Mouse (Mus musculus) frontal cortex, postnatal 25 days (tissue): ENCODE measurements around the gene Gpr82.

ENCODE experiments used
- DNase-seq, 2 experiments: peaks; one replicate each; pipeline ENCODE4 v3.0.0; 2022; ENCODE audit warnings: low spot score in 2 of 2

The Gpr82 gene

DNA sequence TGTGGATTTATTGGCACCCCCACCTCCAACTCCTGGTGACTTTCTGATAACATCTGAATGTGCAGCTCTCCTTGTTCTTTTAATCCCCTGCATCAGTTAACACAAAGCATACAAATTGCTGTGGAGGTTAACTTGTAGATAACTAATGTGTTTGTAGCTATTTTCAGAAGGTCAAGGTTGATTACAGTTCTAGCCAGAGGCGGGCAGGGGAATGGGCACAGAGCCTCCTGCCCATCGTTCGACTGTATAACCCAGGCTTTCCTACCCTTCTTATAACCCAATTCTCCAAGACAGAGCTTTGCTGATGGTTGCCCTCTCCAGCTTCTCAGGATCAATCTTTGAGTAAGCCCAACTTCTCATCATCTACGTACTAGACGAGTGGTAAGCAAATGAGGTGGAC, at the start of gene Gpr82:
Gpr82 (plus strand) TSS at position 301 of the 400 bp plus-strand sequence.
- DNase-seq, result no peak

GRCm38 (mm10) chrX:13612115-13612514, 49.0 kb upstream of the Gpr82 start:
- DNase-seq, result no peak

GRCm38 (mm10) chrX:13616726-13617125, 44.4 kb upstream of the Gpr82 start:
- no peak for DNase-seq

- DNase-seq, result no peak
Observed at GRCm38 (mm10) chrX:13617294-13617693, 43.9 kb upstream of the Gpr82 start.

DNA sequence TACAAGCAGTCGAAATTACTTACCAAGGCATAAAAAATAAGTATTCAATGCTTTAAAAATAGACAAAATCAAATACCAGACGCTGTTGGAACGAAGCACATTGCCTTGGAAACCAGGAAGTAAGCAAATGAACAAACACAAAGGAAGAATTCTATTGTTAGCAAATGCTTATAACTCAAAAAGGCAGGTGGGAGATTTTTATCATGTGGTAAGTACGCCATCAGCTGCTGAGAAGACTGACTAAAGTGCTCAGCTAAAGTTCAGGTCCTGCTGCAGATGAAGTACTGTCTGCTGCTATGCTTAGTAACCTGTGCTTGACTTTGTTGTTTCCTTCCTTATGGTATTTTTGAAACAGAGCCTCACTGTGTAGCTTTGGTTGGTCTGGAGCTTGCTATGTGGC, 42.7 kb upstream of the Gpr82 start:
- DNase-seq, result no peak

- no peak for DNase-seq
Observed at GRCm38 (mm10) chrX:13621473-13621872, 39.7 kb upstream of the Gpr82 start.

- no peak for DNase-seq
Observed at GRCm38 (mm10) chrX:13622654-13623053, 38.5 kb upstream of the Gpr82 start.

GRCm38 (mm10) chrX:13631599-13632283, 29.4 kb upstream of the Gpr82 start, which contains the start of gene Gpr34:
Gene Gpr34, plus strand, starts transcription at chrX:13632089.
- no peak for DNase-seq

DNA sequence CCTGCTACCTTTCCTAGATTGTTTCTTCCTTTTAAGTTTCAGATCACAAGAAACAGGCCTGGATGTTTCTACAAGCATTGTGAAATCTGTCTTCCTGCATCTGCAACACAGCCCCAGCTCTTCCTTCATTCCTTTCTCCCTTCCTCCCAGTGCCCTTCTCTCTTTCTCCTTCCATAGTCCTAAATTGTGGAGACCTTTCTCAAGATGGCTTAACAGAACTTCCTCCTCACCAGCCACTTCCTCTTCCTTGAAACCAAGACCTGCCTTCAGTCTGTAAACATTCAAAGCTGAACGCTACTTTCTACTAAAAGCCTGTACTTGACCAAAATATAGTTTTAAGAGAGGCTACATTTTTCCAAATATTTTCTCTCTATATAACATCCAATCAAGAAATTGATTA, 24.8 kb upstream of the Gpr82 start:
- no peak for DNase-seq

GRCm38 (mm10) chrX:13638894-13639293, 22.3 kb upstream of the Gpr82 start:
- no peak for DNase-seq

- DNase-seq, result no peak
Observed at GRCm38 (mm10) chrX:13651889-13652288, 9.3 kb upstream of the Gpr82 start.

DNA sequence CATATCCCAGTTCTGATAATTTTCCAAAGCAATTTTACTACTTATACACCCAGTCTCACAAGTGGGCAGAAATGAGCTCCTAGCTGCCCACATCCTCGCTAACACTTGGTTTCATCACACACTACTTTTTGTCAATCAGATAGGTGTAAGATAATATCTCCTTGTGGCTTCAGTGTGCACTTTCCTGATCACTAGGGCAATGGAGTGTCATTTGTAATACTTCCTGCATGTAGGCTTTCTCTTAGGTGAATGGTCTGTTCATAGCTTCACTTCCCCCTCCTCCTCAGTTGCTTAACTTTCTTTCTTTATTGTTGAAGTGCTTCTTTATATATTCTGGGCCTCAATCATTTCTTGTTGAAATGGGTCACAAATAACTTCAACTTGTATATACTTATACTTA, 8.9 kb upstream of the Gpr82 start:
- no peak for DNase-seq

- no peak for DNase-seq
Observed at GRCm38 (mm10) chrX:13655005-13655421, 6.2 kb upstream of the Gpr82 start.

- DNase-seq, result no peak
Observed at GRCm38 (mm10) chrX:13655906-13656305, 5.3 kb upstream of the Gpr82 start.

DNA sequence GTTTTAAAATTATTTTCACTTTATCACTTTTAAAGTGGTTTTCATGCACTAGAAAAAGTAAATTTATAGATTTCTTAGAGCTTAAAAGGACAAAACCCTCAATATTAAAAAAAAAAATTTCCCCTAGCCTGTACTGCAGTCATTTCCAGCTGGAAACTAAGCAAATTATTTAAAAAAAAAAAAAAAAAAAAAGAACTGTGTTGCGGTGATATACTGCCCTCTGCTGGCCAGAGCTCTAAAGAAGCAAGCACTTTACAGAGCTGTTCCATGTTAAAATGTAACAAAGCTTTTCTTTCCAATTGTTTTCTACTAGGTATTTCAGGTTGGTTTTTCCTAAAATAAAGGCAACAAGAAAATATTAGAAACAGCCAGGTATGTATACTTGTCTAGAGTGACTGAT, 4.4 kb upstream of the Gpr82 start:
- no peak for DNase-seq

- DNase-seq, result no peak
Observed at GRCm38 (mm10) chrX:13658616-13659140, 2.5 kb upstream of the Gpr82 start.

- no peak for DNase-seq
Observed at GRCm38 (mm10) chrX:13659201-13659890, 1.8 kb upstream of the Gpr82 start.

- no peak for DNase-seq
Observed at GRCm38 (mm10) chrX:13668867-13669266, 7.7 kb downstream of the Gpr82 start.

GRCm38 (mm10) chrX:13670342-13670741, 9.2 kb downstream of the Gpr82 start:
- DNase-seq, result no peak

GRCm38 (mm10) chrX:13673001-13673400, 11.8 kb downstream of the Gpr82 start:
- DNase-seq, result no peak

GRCm38 (mm10) chrX:13681748-13682147, 20.6 kb downstream of the Gpr82 start:
- DNase-seq, result no peak

GRCm38 (mm10) chrX:13686589-13686988, 25.4 kb downstream of the Gpr82 start:
- no peak for DNase-seq

- no peak for DNase-seq
Observed at GRCm38 (mm10) chrX:13688356-13688755, 27.2 kb downstream of the Gpr82 start.
